In the genomic region with DNA sequence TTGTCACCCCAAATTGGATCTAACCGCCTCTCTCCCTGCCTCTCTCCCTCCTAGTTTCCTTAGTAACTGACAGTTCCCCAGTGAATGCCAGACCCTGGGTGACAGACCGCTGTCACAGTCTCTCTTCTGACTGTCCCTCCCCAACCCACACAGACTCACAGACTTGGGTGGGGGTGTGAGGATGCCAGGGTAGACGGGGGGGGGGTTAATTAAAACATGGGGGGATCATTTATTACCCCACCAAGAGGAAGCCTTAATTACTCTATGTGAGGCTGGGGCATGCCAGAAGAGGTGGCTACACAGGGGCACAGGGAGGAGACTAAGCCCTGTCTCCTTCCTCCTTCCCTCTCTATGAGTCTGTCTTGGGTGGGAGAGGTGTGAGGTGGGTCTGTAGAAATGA, we compare ENCODE assay signal across 21 mouse cellular contexts.
DNase-seq lines count a peak whose midpoint lies in the region; ATAC-seq and TF ChIP-seq lines count a peak whose summit lies in the region.
"Had no signal": no experiment of that assay in that cellular context is flagged by ENCODE, and none has a peak within 500 bp of the region (broad histone marks: within the 10 kb centered on the region; RNA-seq: fewer than 3 reads in every experiment).

No protein-coding gene starts in this region.

- TF ChIP-seq CTCF in hindbrain, postnatal 0 days (IDR thresholded peaks at IDR 0.05; ENCODE audit: low read depth), result no peak
- no peak for TF ChIP-seq CTCF in brain, embryonic 14.5 days (IDR thresholded peaks at IDR 0.05; ENCODE audit: borderline replicate concordance, extremely low read depth, insufficient read depth, insufficient read length)

- 49% methylated on average over 3 of the region's 3 CpGs for WGBS in hindbrain, embryonic 10.5 days
- WGBS in hindbrain, postnatal 0 days, result 32% methylated on average over 3 of the region's 3 CpGs
- 60% methylated on average over 3 of the region's 3 CpGs for WGBS in midbrain, embryonic 10.5 days
- WGBS in midbrain, embryonic 11.5 days, result 45% methylated on average over 3 of the region's 3 CpGs

- H3K4me1 ChIP-seq in hindbrain, embryonic 10.5 days (replicated peaks), result peaks cover 22% of the 10 kb centered on the region
- H3K4me1 ChIP-seq in hindbrain, postnatal 0 days (ENCODE audit: insufficient read depth, low read length), result 0 out of 2 replicates have a peak, but pooled peaks cover 11% of the 10 kb centered on the region
- peaks cover 18% of the 10 kb centered on the region for H3K4me1 ChIP-seq in midbrain, embryonic 10.5 days
- no peaks in the 10 kb centered on the region for H3K4me1 ChIP-seq in midbrain, embryonic 11.5 days (ENCODE audit: control insufficient read depth, insufficient read depth, low read length)

- ATAC-seq in hindbrain, postnatal 0 days, result no peak
- no peak for ATAC-seq in midbrain, embryonic 11.5 days (ENCODE audit: low FRiP score)
- ATAC-seq: hindbrain, embryonic 16.5 days had no signal

- H3K27ac ChIP-seq in hindbrain, embryonic 10.5 days, result peak overlapping the region; percentile 3; the same call in 1 of the 2 replicates
- no peak overlapping the region for H3K27ac ChIP-seq in hindbrain, postnatal 0 days
- H3K27ac ChIP-seq in midbrain, embryonic 10.5 days (replicated peaks), result 0 out of 2 replicates have a peak overlapping the region, but pooled peaks have one; percentile 7
- H3K27ac ChIP-seq in midbrain, embryonic 11.5 days (ENCODE audit: low read depth, low read length), result no peak overlapping the region
- H3K27ac ChIP-seq: embryonic facial prominence, embryonic 15.5 days; heart, embryonic 10.5 days had no signal

- no peak for TF ChIP-seq POLR2A in brain, embryonic 14.5 days (IDR thresholded peaks at IDR 0.05; ENCODE audit: borderline replicate concordance, extremely low read depth, insufficient read depth, insufficient read length, poor library complexity, severe bottlenecking)

- no peak overlapping the region for H3K4me3 ChIP-seq in hindbrain, embryonic 10.5 days
- H3K4me3 ChIP-seq in hindbrain, postnatal 0 days (ENCODE audit: low read length), result no peak overlapping the region
- H3K4me3 ChIP-seq in midbrain, embryonic 10.5 days, result no peak overlapping the region
- no peak overlapping the region for H3K4me3 ChIP-seq in midbrain, embryonic 11.5 days (ENCODE audit: low read depth, low read length)
- H3K4me3 ChIP-seq: embryonic facial prominence, embryonic 15.5 days; erythroblast, embryonic 14.5 days; heart, embryonic 10.5 days had no signal

- DNase-seq in hindbrain, embryonic 10.5 days (ENCODE audit: low spot score), result no peak
- DNase-seq in hindbrain, postnatal 0 days (ENCODE audit: low spot score), result no peak
- DNase-seq in midbrain, embryonic 10.5 days (ENCODE audit: low spot score), result no peak
- no peak for DNase-seq in midbrain, embryonic 11.5 days (ENCODE audit: low spot score, missing footprints)
- peak; percentile 49 for DNase-seq in brain, adult 2 months (ENCODE audit: low read depth, low spot score)
- DNase-seq in brain, embryonic 14.5 days (ENCODE audit: low read depth), result peak; percentile 29
- DNase-seq in lung, postnatal 4 days, result no peak
- no peak for DNase-seq in kidney, postnatal 10 days
- DNase-seq: adrenal gland, adult 2 months; adrenal gland, postnatal 25 days; cerebellum, adult 11 months; cerebellum, adult 8-10 months; cerebellum, postnatal 14 days; embryo, embryonic 11 days; gastrocnemius, postnatal 36 days; heart, adult 18-20 months; heart, postnatal 14 days had no signal

- no peaks in the 10 kb centered on the region for H3K36me3 ChIP-seq in hindbrain, embryonic 10.5 days
- no peaks in the 10 kb centered on the region for H3K36me3 ChIP-seq in hindbrain, postnatal 0 days (ENCODE audit: insufficient read depth, low read length)
- H3K36me3 ChIP-seq in midbrain, embryonic 10.5 days, result no peaks in the 10 kb centered on the region
- no peaks in the 10 kb centered on the region for H3K36me3 ChIP-seq in midbrain, embryonic 11.5 days (ENCODE audit: control insufficient read depth, insufficient read depth, low read length)
- H3K36me3 ChIP-seq: embryonic facial prominence, embryonic 15.5 days; heart, embryonic 10.5 days had no signal

- no peak overlapping the region for H3K9ac ChIP-seq in hindbrain, postnatal 0 days (replicated peaks; ENCODE audit: low read length)
- H3K9ac ChIP-seq in midbrain, embryonic 11.5 days (ENCODE audit: low read length), result no peak overlapping the region
- H3K9ac ChIP-seq: embryonic facial prominence, embryonic 15.5 days had no signal

- H3K9me3 ChIP-seq in hindbrain, embryonic 10.5 days, result no peaks in the 10 kb centered on the region
- no peaks in the 10 kb centered on the region for H3K9me3 ChIP-seq in hindbrain, postnatal 0 days (ENCODE audit: low read length)
- no peaks in the 10 kb centered on the region for H3K9me3 ChIP-seq in midbrain, embryonic 10.5 days (replicated peaks)
- H3K9me3 ChIP-seq in midbrain, embryonic 11.5 days (ENCODE audit: control insufficient read depth, low read length), result no peaks in the 10 kb centered on the region
- H3K9me3 ChIP-seq: embryonic facial prominence, embryonic 15.5 days; heart, embryonic 10.5 days had no signal

- H3K4me2 ChIP-seq in hindbrain, postnatal 0 days (ENCODE audit: low read depth, low read length), result no peak overlapping the region
- H3K4me2 ChIP-seq in midbrain, embryonic 11.5 days, result no peak overlapping the region
- H3K4me2 ChIP-seq: embryonic facial prominence, embryonic 15.5 days had no signal

- peaks cover 13% of the 10 kb centered on the region for H3K27me3 ChIP-seq in hindbrain, embryonic 10.5 days (ENCODE audit: insufficient read depth, poor library complexity, severe bottlenecking)
- H3K27me3 ChIP-seq in hindbrain, postnatal 0 days (ENCODE audit: insufficient read depth, low read length), result no peaks in the 10 kb centered on the region
- H3K27me3 ChIP-seq in midbrain, embryonic 10.5 days (ENCODE audit: low read depth, poor library complexity, severe bottlenecking), result peaks cover 11% of the 10 kb centered on the region; the same call in 1 of the 2 replicates
- H3K27me3 ChIP-seq in midbrain, embryonic 11.5 days (ENCODE audit: control insufficient read depth, insufficient read depth, low read length), result no peaks in the 10 kb centered on the region
- H3K27me3 ChIP-seq: embryonic facial prominence, embryonic 15.5 days had no signal

Comparison
In these comparisons a context has a peak if more than half of its experiments do, and no peak if none do; other contexts are left out.
1. H3K27ac ChIP-seq: peak in hindbrain, embryonic 10.5 days (single experiment) and midbrain, embryonic 10.5 days (single experiment); none in hindbrain, postnatal 0 days (single experiment) and midbrain, embryonic 11.5 days (single experiment).
2. DNase-seq: peak in brain, adult 2 months (single experiment) and brain, embryonic 14.5 days (single experiment); none in hindbrain, embryonic 10.5 days (single experiment), hindbrain, postnatal 0 days (single experiment), midbrain, embryonic 10.5 days (single experiment), midbrain, embryonic 11.5 days (single experiment), lung, postnatal 4 days (0 of 2) and kidney, postnatal 10 days (single experiment).